Mouse (Mus musculus): ENCODE measurements around the gene Idua. TPM values are rescaled to one million over a fixed set of nuclear protein-coding genes. Genes with fewer than 3 reads are reported as not detected.

The Idua gene
- total RNA-seq, 2 experiments from 2014 or later: 2.5 TPM; not detected in 1

- ATAC-seq (replicated peaks; ENCODE audit: low FRiP score, poor library complexity, severe bottlenecking): peak; percentile 69
Observed at GRCm38 (mm10) chr5:108651823-108652222, 8.3 kb upstream of the Idua start.

- ATAC-seq (replicated peaks; ENCODE audit: low FRiP score, poor library complexity, severe bottlenecking): no peak
Observed at GRCm38 (mm10) chr5:108653341-108653740, 6.8 kb upstream of the Idua start.

GRCm38 (mm10) chr5:108654444-108654990 is 5.6 kb upstream of the Idua start:
- no peak for ATAC-seq (replicated peaks; ENCODE audit: low FRiP score, poor library complexity, severe bottlenecking)

GRCm38 (mm10) chr5:108655381-108655780 is 4.8 kb upstream of the Idua start:
- no peak for ATAC-seq (replicated peaks; ENCODE audit: low FRiP score, poor library complexity, severe bottlenecking)

- no peak for ATAC-seq (replicated peaks; ENCODE audit: low FRiP score, poor library complexity, severe bottlenecking)
Observed at GRCm38 (mm10) chr5:108655891-108656650, 4.1 kb upstream of the Idua start.

- ATAC-seq (replicated peaks; ENCODE audit: low FRiP score, poor library complexity, severe bottlenecking): no peak
Observed at GRCm38 (mm10) chr5:108657406-108657805, 2.7 kb upstream of the Idua start.

GRCm38 (mm10) chr5:108658611-108659010 is 1.5 kb upstream of the Idua start:
- ATAC-seq (replicated peaks; ENCODE audit: low FRiP score, poor library complexity, severe bottlenecking): no peak

GRCm38 (mm10) chr5:108660632-108661268 is 619 bp downstream of the Idua start:
- ATAC-seq (replicated peaks; ENCODE audit: low FRiP score, poor library complexity, severe bottlenecking): peak; percentile 96

- ATAC-seq (replicated peaks; ENCODE audit: low FRiP score, poor library complexity, severe bottlenecking): no peak
Observed at GRCm38 (mm10) chr5:108662772-108663171, 2.6 kb downstream of the Idua start.

- ATAC-seq (replicated peaks; ENCODE audit: low FRiP score, poor library complexity, severe bottlenecking): no peak
Observed at GRCm38 (mm10) chr5:108665066-108665465, 4.9 kb downstream of the Idua start.

GRCm38 (mm10) chr5:108667370-108667769 is 7.2 kb downstream of the Idua start:
- ATAC-seq (replicated peaks; ENCODE audit: low FRiP score, poor library complexity, severe bottlenecking): no peak

GRCm38 (mm10) chr5:108668387-108668932 is 8.3 kb downstream of the Idua start:
- peak; percentile 5; the same call in 1 of the 2 replicates for ATAC-seq (replicated peaks; ENCODE audit: low FRiP score, poor library complexity, severe bottlenecking)

GRCm38 (mm10) chr5:108668977-108669936 is 9.1 kb downstream of the Idua start, which contains the start of gene Dgkq:
Dgkq (minus strand) TSS chr5:108669672.
- ATAC-seq (replicated peaks; ENCODE audit: low FRiP score, poor library complexity, severe bottlenecking): peak; percentile 87

GRCm38 (mm10) chr5:108669986-108670385 is 9.9 kb downstream of the Idua start:
- ATAC-seq (replicated peaks; ENCODE audit: low FRiP score, poor library complexity, severe bottlenecking): no peak

GRCm38 (mm10) chr5:108670785-108671184 is 10.7 kb downstream of the Idua start:
- peak; percentile 50 for ATAC-seq (replicated peaks; ENCODE audit: low FRiP score, poor library complexity, severe bottlenecking)

GRCm38 (mm10) chr5:108671757-108672156 is 11.6 kb downstream of the Idua start:
- no peak for ATAC-seq (replicated peaks; ENCODE audit: low FRiP score, poor library complexity, severe bottlenecking)

GRCm38 (mm10) chr5:108674624-108675023 is 14.5 kb downstream of the Idua start:
- no peak for ATAC-seq (replicated peaks; ENCODE audit: low FRiP score, poor library complexity, severe bottlenecking)

- peak; percentile 51 for ATAC-seq (replicated peaks; ENCODE audit: low FRiP score, poor library complexity, severe bottlenecking)
Observed at GRCm38 (mm10) chr5:108675251-108675816, 15.2 kb downstream of the Idua start, which contains the start of gene Slc26a1. Slc26a1 (minus strand) TSS chr5:108675569.

All from erythroid progenitor cell, adult 5-6 weeks (primary cell).